Mouse (Mus musculus) small intestine, adult 2 months (tissue): Measurements from ENCODE around the gene Vsir. TPM values are rescaled to one million over a fixed set of nuclear protein-coding genes. Genes with fewer than 3 reads are reported as not detected.
A peak's percentile ranks its signal among the peaks of the same experiment; 100 is the strongest.

ENCODE experiments used
- H3K27ac ChIP-seq: fragments of 200-500 bp; 2 replicates; pipeline ENCODE4 v1.5.1; 2012; ENCODE audit warnings: low read depth, low read length, control low read depth, inconsistent platforms; ENCODE audit not compliant: insufficient read depth
- H3K27me3 ChIP-seq: fragments of 200-500 bp; 2 replicates; pipeline ENCODE4 v1.6.1; 2012; ENCODE audit warnings: mild to moderate bottlenecking, moderate library complexity, low read length, inconsistent platforms; ENCODE audit not compliant: control insufficient read depth, insufficient read depth
- H3K36me3 ChIP-seq: fragments of 200-500 bp; 2 replicates; pipeline ENCODE4 v1.6.1; 2012; ENCODE audit warnings: mild to moderate bottlenecking, low read length, control low read depth, inconsistent platforms; ENCODE audit not compliant: control insufficient read depth, insufficient read depth
- H3K4me1 ChIP-seq: fragments of 200-500 bp; 2 replicates; pipeline ENCODE4 v1.6.1; 2012; ENCODE audit warnings: low read length, inconsistent platforms, mixed read lengths; ENCODE audit not compliant: control insufficient read depth, insufficient read depth, insufficient read length
- H3K4me3 ChIP-seq: fragments of 200-500 bp; 2 replicates; pipeline ENCODE4 v1.5.1; 2012; ENCODE audit warnings: low read depth, mild to moderate bottlenecking, control low read depth, inconsistent platforms, low read length, moderate library complexity
- CTCF ChIP-seq: fragments of 200-500 bp; IDR thresholded peaks from 2 replicates; pipeline ENCODE4 v1.5.1; 2012; ENCODE audit warnings: low read depth, mild to moderate bottlenecking, control low read depth, inconsistent platforms, low read length, moderate library complexity, mixed read lengths; ENCODE audit not compliant: insufficient replicate concordance, insufficient read length; ENCODE audit errors: extremely low read depth
- POLR2A ChIP-seq: fragments of 200-500 bp; IDR thresholded peaks from 2 replicates; pipeline ENCODE4 v1.6.1; 2012; ENCODE audit warnings: low read depth, mild to moderate bottlenecking, control low read depth, inconsistent platforms, low read length, moderate library complexity
- WGBS: fragments of 180-500 bp; shearing (Covaris S2); methylation state at CpG from one replicate; pipeline ENCODE4 v1.1.7; 2018; 5-methylcytosine and 5-hydroxymethylcytosine counted together
- polyA plus RNA-seq: library from polyadenylated mRNA; depleted of rRNA; stranded (reverse); fragments of >200 nt; gene quantifications from 2 replicates; pipeline ENCODE4 v1.2.3, GENCODE M21; 2012; rRNA removed

Vsir gene
- 21.3 and 25.6 TPM in 2 replicates for polyA plus RNA-seq

- under 1% methylated on average over 37 of the region's 37 CpGs for WGBS
- H3K27ac ChIP-seq: peak within 1 kb of the TSS; percentile 91
Observed at GRCm38 (mm10) chr10:60346701-60347405, at the start of gene Vsir. Gene Vsir (plus strand): TSS chr10:60346851.

GRCm38 (mm10) chr10:60299636-60300035, 47.0 kb upstream of the Vsir start:
- WGBS: 96% methylated on average over 12 of the region's 12 CpGs
- H3K4me1 ChIP-seq: no peaks in the 10 kb centered on the region
- no peak overlapping the region for H3K4me3 ChIP-seq
- H3K36me3 ChIP-seq: peaks cover 74% of the 10 kb centered on the region
- TF ChIP-seq POLR2A (no peak), CTCF (no peak)
- H3K27me3 ChIP-seq: no peaks in the 10 kb centered on the region
- H3K27ac ChIP-seq: no peak overlapping the region

More at GRCm38 (mm10) chr10:60346701-60347405, at the start of gene Vsir:
- Histone ChIP-seq H3K4me1 (peaks cover 26% of the 10 kb centered on the region), H3K36me3 (no peaks in the 10 kb centered on the region), H3K4me3 (peak within 1 kb of the TSS; percentile 72), H3K27me3 (no peaks in the 10 kb centered on the region)
- TF ChIP-seq CTCF (peak; percentile 72), POLR2A (peak; percentile 62; the same call in 1 of the 2 replicates)

DNA sequence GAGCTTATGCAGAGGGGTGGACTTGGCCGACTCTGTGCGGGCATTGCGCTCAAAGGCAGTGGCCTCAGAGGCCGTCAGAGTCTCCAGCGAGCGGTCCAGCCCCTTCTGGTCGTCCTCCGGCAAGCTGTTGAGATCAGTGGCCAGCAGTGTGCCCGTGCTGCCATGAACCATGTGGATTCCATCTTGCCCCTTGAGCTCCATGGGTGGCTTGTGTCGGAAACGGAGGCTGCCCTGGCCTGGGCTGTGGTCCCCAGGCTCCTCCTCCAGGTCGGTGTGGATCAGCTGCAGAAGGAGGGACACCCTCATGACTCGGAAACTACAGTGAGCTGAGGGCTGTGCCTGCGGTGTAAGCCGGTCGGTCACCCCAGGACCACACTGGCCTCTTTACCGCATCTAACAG, 43.2 kb upstream of the Vsir start:
- Histone ChIP-seq H3K4me1 (no peaks in the 10 kb centered on the region), H3K36me3 (peaks cover 46% of the 10 kb centered on the region), H3K4me3 (no peak overlapping the region), H3K27me3 (no peaks in the 10 kb centered on the region), H3K27ac (no peak overlapping the region)
- TF ChIP-seq POLR2A (no peak), CTCF (no peak)
- 88% methylated on average over 17 of the region's 17 CpGs for WGBS

GRCm38 (mm10) chr10:60304854-60305628, 41.6 kb upstream of the Vsir start:
- H3K4me3 ChIP-seq: no peak overlapping the region
- no peaks in the 10 kb centered on the region for H3K27me3 ChIP-seq
- H3K4me1 ChIP-seq: no peaks in the 10 kb centered on the region
- WGBS: 52% methylated on average over 15 of the region's 15 CpGs
- TF ChIP-seq POLR2A: no peak
- peak; percentile 87; the same call in 1 of the 2 replicates for TF ChIP-seq CTCF
- peaks cover 30% of the 10 kb centered on the region for H3K36me3 ChIP-seq
- no peak overlapping the region for H3K27ac ChIP-seq

DNA sequence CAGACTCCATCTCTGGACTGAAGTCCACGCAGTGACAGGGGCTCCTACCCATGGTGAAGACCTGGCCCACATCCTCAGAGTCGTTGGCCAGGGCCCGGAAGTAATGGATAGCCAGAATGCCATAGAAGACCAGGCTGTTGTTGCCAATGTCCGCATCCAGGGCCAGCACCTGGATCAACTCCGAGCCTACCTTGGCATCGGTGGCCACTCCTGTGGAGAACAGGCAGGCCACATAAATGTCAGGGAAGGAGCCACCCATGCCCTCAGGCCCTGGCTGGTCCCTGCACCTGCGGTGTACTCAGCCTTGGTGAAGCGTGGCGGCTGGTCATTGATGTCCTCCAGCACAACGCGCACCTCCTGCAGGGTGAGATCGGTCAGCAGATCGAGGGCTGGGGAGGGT, 36.0 kb upstream of the Vsir start:
- Histone ChIP-seq H3K4me3 (no peak overlapping the region), H3K27me3 (no peaks in the 10 kb centered on the region), H3K4me1 (no peaks in the 10 kb centered on the region), H3K27ac (no peak overlapping the region), H3K36me3 (no peaks in the 10 kb centered on the region)
- TF ChIP-seq POLR2A (no peak), CTCF (no peak)
- WGBS: 88% methylated on average over 13 of the region's 13 CpGs

DNA sequence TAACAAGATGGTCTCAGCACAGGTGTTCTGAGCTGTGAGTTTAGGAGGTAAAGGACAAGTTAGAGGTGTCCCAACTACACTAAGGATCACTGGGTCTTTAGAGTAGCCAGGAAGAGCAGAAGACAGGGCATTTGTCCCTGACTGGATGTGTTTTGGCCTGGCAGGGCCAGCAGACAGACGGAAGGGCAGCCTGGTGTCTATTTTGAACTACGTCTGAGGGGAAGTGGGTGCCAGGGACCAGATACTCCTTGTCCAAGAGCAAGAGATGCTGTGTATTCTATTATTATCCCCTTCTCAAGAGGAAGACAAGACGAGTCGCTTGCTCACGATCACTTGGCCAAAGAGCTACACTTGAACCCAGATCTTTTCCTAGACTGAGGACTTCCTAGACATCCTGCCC, 33.0 kb upstream of the Vsir start:
- WGBS: 86% methylated on average over 5 of the region's 5 CpGs
- Histone ChIP-seq H3K4me1 (no peaks in the 10 kb centered on the region), H3K27me3 (no peaks in the 10 kb centered on the region), H3K36me3 (no peaks in the 10 kb centered on the region), H3K27ac (no peak overlapping the region), H3K4me3 (no peak overlapping the region)
- no peak for TF ChIP-seq POLR2A
- TF ChIP-seq CTCF: no peak

DNA sequence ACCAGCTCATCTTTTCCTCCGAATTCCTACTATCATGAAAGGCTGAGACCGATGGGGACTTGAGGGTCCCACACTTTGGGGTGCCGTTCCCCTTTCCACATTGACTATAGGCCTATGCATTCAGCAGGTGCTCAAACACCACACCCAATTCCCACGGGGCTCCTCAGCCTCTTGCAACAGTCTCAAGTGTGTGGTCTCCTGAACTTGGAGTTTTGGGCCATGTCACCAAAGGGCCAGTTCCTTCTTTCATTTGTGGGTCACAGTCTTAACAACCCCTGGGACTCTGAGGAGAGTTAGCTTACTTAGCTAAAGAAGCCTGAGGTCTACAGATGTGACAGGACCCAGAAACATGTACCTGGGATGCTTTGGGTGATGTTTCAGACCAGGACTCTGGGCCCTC, 30.5 kb upstream of the Vsir start:
- H3K4me3 ChIP-seq: no peak overlapping the region
- H3K36me3 ChIP-seq: no peaks in the 10 kb centered on the region
- 74% methylated on average over 4 of the region's 4 CpGs for WGBS
- TF ChIP-seq CTCF: no peak
- no peak for TF ChIP-seq POLR2A
- H3K4me1 ChIP-seq: no peaks in the 10 kb centered on the region
- no peaks in the 10 kb centered on the region for H3K27me3 ChIP-seq
- no peak overlapping the region for H3K27ac ChIP-seq
